Mouse (Mus musculus) bone marrow, adult 2 months (tissue): ENCODE measurements around the gene Hbb-bh1.

Source experiments
- CTCF ChIP-seq: fragments of 200-500 bp; IDR thresholded peaks from 2 replicates; pipeline ENCODE4 v1.5.1; 2011; ENCODE audit warnings: low read length, control low read depth; ENCODE audit not compliant: control insufficient read depth, insufficient read depth
- POLR2A ChIP-seq: fragments of 200-500 bp; IDR thresholded peaks from 2 replicates; pipeline ENCODE4 v1.6.1; 2011; ENCODE audit warnings: low read depth, mild to moderate bottlenecking, control low read depth, low read length, borderline replicate concordance; ENCODE audit not compliant: control insufficient read depth

DNA sequence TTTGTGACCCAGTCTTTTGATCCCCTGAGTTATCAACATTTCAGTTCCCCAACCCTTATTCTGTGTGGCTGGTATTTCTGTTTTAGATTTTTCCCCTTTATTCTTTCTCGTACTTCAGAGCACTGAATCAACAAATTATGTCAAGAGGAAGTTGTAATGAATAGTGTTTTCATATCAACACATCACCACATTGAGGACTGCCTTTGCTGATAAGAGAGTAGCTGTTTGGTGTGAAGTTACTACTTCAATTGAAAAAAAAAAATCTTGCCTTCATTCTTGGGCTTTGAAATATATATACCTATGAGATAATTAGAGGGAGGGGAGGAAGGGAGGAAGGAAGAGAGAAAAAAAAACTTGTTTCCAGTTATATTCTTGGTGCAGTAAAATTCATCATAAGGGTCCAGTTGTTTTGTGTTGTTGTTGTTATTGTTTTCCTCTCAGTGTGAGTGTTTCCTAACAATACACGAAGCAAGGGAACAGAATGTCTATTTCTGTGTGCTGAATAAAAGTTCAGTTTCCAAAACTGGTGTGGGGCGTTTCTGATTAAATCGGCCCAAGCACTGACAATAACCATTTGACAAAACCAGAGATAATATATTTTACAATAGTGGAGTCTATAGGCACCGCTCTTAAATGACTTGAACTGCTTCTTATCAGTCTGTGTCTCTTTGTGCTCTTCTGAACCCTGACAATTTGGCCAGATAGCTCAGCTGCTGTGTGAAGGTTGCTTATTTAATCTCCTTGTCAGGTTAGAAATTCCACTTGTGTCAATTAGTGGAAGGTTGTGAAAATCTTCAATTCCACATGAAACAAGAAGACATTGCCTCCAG lies 33.8 kb downstream of the Hbb-bh1 start:
- TF ChIP-seq CTCF (no peak), POLR2A (no peak)
